Mouse (Mus musculus): ENCODE results near the gene Sf3a3. TPM values are rescaled to one million over a fixed set of nuclear protein-coding genes. Genes with fewer than 3 reads are reported as not detected.

The Sf3a3 gene
- polyA plus RNA-seq, 1 experiment, result 29.0 TPM

- TF ChIP-seq GATA1 (IDR thresholded peaks at IDR 0.05; ENCODE audit: borderline replicate concordance, low read length) (no peak; the same call in 2 of the 3 replicates), FLI1 (IDR thresholded peaks at IDR 0.05; ENCODE audit: low read length) (no peak)
- no peaks in the 10 kb centered on the region for H3K9me3 ChIP-seq
- H3K4me1 ChIP-seq, result peaks cover 85% of the 10 kb centered on the region
- H3K27me3 ChIP-seq (replicated peaks), result no peaks in the 10 kb centered on the region
- H3K36me3 ChIP-seq (replicated peaks; ENCODE audit: low read length), result peaks cover 34% of the 10 kb centered on the region
- peak overlapping the region; percentile 92 for H3K4me3 ChIP-seq (replicated peaks)
Observed at GRCm38 (mm10) chr4:124752281-124753199, 38.0 kb downstream of the Sf3a3 start.

DNA sequence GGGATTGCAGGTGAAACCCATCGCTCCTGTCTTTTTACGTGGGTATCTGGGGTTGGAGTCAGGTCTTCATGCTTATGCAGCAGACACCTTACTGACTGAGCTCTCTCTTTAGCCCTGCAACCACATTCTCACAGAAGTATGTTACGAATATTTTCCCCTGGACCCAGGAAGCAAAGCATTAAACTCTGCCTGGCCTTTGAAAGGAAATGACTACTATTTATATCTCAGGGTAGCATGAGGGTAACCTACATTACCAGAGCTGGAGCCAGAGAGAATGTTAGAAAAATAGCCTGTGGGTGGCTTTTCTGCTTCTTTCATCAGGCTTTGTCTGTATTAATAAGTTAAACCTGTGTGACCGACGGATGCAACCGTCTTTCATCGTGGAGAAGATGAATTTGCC lies 41.0 kb downstream of the Sf3a3 start:
- Histone ChIP-seq H3K9me3 (no peaks in the 10 kb centered on the region), H3K4me1 (peaks cover 85% of the 10 kb centered on the region), H3K4me3 (replicated peaks) (peak overlapping the region; percentile 78), H3K27me3 (replicated peaks) (no peaks in the 10 kb centered on the region), H3K36me3 (replicated peaks; ENCODE audit: low read length) (peaks cover 43% of the 10 kb centered on the region)
- TF ChIP-seq FLI1 (IDR thresholded peaks at IDR 0.05; ENCODE audit: low read length) (no peak), GATA1 (IDR thresholded peaks at IDR 0.05; ENCODE audit: borderline replicate concordance, low read length) (no peak)

GRCm38 (mm10) chr4:124759305-124759811 lies 44.8 kb downstream of the Sf3a3 start:
- H3K4me1 ChIP-seq, result peaks cover 98% of the 10 kb centered on the region
- peaks cover 66% of the 10 kb centered on the region for H3K36me3 ChIP-seq (replicated peaks; ENCODE audit: low read length)
- H3K27me3 ChIP-seq (replicated peaks), result no peaks in the 10 kb centered on the region
- peak overlapping the region; percentile 86 for H3K4me3 ChIP-seq (replicated peaks)
- no peaks in the 10 kb centered on the region for H3K9me3 ChIP-seq
- no peak for TF ChIP-seq FLI1 (IDR thresholded peaks at IDR 0.05; ENCODE audit: low read length)
- no peak for TF ChIP-seq GATA1 (IDR thresholded peaks at IDR 0.05; ENCODE audit: borderline replicate concordance, low read length)

DNA sequence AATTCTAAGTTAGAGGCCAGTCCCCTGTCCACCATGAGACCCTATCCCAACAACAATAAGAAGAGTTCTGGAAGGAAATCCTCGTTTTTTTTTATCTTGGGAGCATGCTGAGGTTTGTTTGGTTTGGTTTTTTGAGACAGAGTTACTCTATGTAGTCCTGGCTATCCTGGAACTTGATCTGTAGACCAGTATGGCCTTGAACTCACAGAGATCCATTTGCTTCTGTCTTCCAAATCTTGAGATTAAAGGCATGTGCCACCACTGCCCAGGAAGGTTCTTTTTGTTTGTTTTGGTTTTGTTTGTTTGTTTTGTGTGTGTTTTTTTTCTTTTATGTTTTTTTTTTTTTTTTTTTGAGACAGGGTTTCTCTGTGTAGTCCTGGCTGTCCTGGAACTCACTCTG lies 46.6 kb downstream of the Sf3a3 start:
- no peak overlapping the region for H3K4me3 ChIP-seq (replicated peaks)
- peaks cover 98% of the 10 kb centered on the region for H3K4me1 ChIP-seq
- no peaks in the 10 kb centered on the region for H3K27me3 ChIP-seq (replicated peaks)
- TF ChIP-seq GATA1 (IDR thresholded peaks at IDR 0.05; ENCODE audit: borderline replicate concordance, low read length) (no peak), FLI1 (IDR thresholded peaks at IDR 0.05; ENCODE audit: low read length) (no peak)
- H3K9me3 ChIP-seq, result no peaks in the 10 kb centered on the region
- H3K36me3 ChIP-seq (replicated peaks; ENCODE audit: low read length), result peaks cover 73% of the 10 kb centered on the region

DNA sequence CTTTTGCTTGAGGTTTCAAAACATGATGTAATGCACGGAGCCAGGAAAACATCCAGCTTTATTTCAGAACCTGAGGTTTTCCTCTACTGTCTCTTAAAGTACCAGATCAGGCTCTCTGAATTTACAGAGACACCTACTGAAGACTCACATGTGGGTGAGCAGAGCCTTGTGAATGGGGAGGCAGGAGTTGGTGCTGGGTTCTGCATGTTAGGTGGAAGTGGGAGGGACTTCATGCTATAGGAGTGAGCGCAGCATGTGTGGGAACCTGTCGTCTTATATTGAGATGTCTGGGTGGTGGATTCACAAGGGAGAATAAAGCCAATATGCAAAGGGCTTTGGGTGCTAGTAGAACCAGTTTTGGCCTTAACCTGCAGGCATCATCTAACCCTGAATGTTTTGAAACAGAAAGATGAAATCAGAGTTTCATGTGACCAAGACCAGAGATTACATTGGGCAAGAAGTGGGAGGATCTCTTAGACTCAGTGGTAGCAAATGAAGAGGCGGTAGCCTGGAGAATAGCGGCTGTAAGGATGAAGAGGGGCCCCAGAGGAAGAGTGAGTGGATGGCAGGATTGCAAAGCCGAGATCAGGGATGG lies 48.4 kb downstream of the Sf3a3 start:
- Histone ChIP-seq H3K27me3 (replicated peaks) (no peaks in the 10 kb centered on the region), H3K4me3 (replicated peaks) (no peak overlapping the region), H3K4me1 (peaks cover 98% of the 10 kb centered on the region), H3K36me3 (replicated peaks; ENCODE audit: low read length) (peaks cover 70% of the 10 kb centered on the region), H3K9me3 (no peaks in the 10 kb centered on the region)
- no peak for TF ChIP-seq FLI1 (IDR thresholded peaks at IDR 0.05; ENCODE audit: low read length)
- no peak for TF ChIP-seq GATA1 (IDR thresholded peaks at IDR 0.05; ENCODE audit: borderline replicate concordance, low read length)

DNA sequence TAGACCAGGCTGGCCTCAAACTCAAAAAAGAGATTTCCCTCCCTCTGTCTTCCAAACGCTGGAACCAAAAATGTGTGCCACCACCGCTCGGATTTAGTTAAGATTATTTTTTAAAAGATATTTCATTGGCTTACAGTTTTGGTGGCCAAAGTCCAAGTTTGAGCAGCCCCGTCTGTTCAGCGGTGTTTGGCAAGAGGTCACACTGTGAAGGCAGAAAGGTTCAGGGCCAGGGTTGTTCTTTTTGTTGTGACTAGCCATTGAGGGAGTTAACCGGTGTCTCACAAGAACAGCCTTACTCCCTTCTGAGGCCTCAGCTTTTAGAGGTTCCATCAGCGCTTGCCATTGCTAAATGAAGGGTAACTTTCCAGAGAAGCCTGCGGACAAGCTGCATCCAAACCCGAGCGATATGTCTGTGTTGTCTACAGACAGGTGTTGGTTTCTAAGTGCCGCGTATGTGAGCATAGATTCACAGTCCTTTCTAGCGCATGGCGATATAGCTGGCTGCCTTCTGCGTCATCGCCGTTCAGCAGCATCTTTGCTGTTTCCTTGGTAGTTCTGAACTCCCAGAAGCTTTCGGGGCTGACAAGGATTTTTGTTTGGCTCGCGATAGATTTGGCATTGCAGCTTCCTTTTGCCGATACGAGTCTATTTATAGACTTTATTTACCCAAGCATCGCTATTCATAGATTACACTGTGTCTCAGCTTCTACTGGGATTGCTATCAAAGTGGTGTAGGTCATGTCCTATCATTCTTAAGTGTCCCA lies 51.4 kb downstream of the Sf3a3 start:
- H3K9me3 ChIP-seq, result no peaks in the 10 kb centered on the region
- H3K4me1 ChIP-seq, result peaks cover 98% of the 10 kb centered on the region
- TF ChIP-seq FLI1 (IDR thresholded peaks at IDR 0.05; ENCODE audit: low read length), result no peak
- TF ChIP-seq GATA1 (IDR thresholded peaks at IDR 0.05; ENCODE audit: borderline replicate concordance, low read length), result no peak
- H3K4me3 ChIP-seq (replicated peaks), result peak overlapping the region; percentile 75
- H3K27me3 ChIP-seq (replicated peaks), result no peaks in the 10 kb centered on the region
- peaks cover 66% of the 10 kb centered on the region for H3K36me3 ChIP-seq (replicated peaks; ENCODE audit: low read length)

GRCm38 (mm10) chr4:124766566-124766940 lies 52.0 kb downstream of the Sf3a3 start:
- Histone ChIP-seq H3K4me3 (replicated peaks) (peak overlapping the region; percentile 75), H3K36me3 (replicated peaks; ENCODE audit: low read length) (peaks cover 64% of the 10 kb centered on the region), H3K27me3 (replicated peaks) (no peaks in the 10 kb centered on the region), H3K9me3 (no peaks in the 10 kb centered on the region), H3K4me1 (peaks cover 100% of the 10 kb centered on the region)
- TF ChIP-seq GATA1 (IDR thresholded peaks at IDR 0.05; ENCODE audit: borderline replicate concordance, low read length) (no peak), FLI1 (IDR thresholded peaks at IDR 0.05; ENCODE audit: low read length) (no peak)

DNA sequence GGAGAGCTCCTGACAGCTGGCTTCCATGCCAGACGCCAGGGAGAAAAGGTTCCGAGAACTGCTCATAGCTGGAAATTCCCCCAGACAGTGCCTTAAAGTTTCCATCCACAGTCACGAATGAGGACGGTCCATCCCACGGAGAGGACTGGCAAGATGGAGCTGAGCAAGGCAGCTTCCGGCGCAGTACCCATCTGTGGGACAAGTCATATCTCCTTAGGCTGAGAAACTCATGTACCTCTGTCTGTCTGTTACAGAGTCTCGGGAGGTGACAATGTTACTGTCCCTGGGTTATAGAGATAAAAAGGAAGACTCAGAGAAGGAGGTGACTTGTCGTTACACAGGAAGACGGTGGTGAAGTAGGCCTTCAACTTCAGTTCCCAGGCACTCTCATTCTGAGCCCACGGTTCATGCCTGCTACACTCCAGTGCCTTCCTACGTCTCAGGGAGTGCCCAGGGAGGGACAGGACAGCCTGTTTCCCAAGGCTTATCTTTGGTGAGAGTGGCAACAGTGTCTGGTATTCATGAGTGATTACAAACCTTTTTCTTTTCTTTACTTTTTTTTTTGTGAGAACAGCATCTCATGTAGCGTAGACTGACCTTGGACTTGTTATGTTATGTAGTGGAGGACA lies 54.5 kb downstream of the Sf3a3 start:
- no peaks in the 10 kb centered on the region for H3K27me3 ChIP-seq (replicated peaks)
- TF ChIP-seq FLI1 (IDR thresholded peaks at IDR 0.05; ENCODE audit: low read length), result no peak
- TF ChIP-seq GATA1 (IDR thresholded peaks at IDR 0.05; ENCODE audit: borderline replicate concordance, low read length), result no peak; the same call in 2 of the 3 replicates
- peaks cover 48% of the 10 kb centered on the region for H3K36me3 ChIP-seq (replicated peaks; ENCODE audit: low read length)
- H3K9me3 ChIP-seq, result no peaks in the 10 kb centered on the region
- H3K4me1 ChIP-seq, result peaks cover 100% of the 10 kb centered on the region
- peak overlapping the region; percentile 76 for H3K4me3 ChIP-seq (replicated peaks)

- H3K4me3 ChIP-seq (replicated peaks), result no peak overlapping the region
- peaks cover 100% of the 10 kb centered on the region for H3K4me1 ChIP-seq
- peaks cover 49% of the 10 kb centered on the region for H3K36me3 ChIP-seq (replicated peaks; ENCODE audit: low read length)
- no peaks in the 10 kb centered on the region for H3K27me3 ChIP-seq (replicated peaks)
- TF ChIP-seq GATA1 (IDR thresholded peaks at IDR 0.05; ENCODE audit: borderline replicate concordance, low read length) (no peak), FLI1 (IDR thresholded peaks at IDR 0.05; ENCODE audit: low read length) (no peak)
- H3K9me3 ChIP-seq, result no peaks in the 10 kb centered on the region
Observed at GRCm38 (mm10) chr4:124770624-124771023, 56.0 kb downstream of the Sf3a3 start.

Measured in megakaryocyte, embryonic 14.5 days (primary cell).